In genomic region chr11:116397517-116398347, GRCm38 (mm10) we compare ENCODE assay signal across 22 mouse cellular contexts. TPM values are rescaled to one million over a fixed set of nuclear protein-coding genes. Genes with fewer than 3 reads are reported as not detected.
DNase-seq lines count a peak whose midpoint lies in the region; ATAC-seq and TF ChIP-seq lines count a peak whose summit lies in the region.
"Had no signal": no experiment of that assay in that cellular context is flagged by ENCODE, and none has a peak within 500 bp of the region (broad histone marks: within the 10 kb centered on the region; RNA-seq: fewer than 3 reads in every experiment).

No protein-coding gene starts in this region.

- TF ChIP-seq CTCF in CH12.LX (conservative IDR thresholded peaks at IDR 0.05 in 1 of 2, IDR thresholded peaks at IDR 0.05 in 1 of 2; ENCODE audit: low read depth in 2 of 2, low read length in 2 of 2) = no peak
- TF ChIP-seq CTCF in bone marrow, adult 2 months (IDR thresholded peaks at IDR 0.05; ENCODE audit: control insufficient read depth, insufficient read depth, low read length) = no peak

- TF ChIP-seq POLR2A in CH12.LX (IDR thresholded peaks at IDR 0.05; ENCODE audit: low read depth, low read length) = no peak
- no peak for TF ChIP-seq POLR2A in bone marrow, adult 2 months (IDR thresholded peaks at IDR 0.05; ENCODE audit: borderline replicate concordance, control insufficient read depth, low read depth, low read length)

- H3K4me1 ChIP-seq in limb, embryonic 12.5 days (replicated peaks) = no peaks in the 10 kb centered on the region
- H3K4me1 ChIP-seq in limb, embryonic 10.5 days = peaks cover 4% of the 10 kb centered on the region; the same call in 1 of the 2 replicates
- peaks cover 32 to 60% of the 10 kb centered on the region in 2 experiments for H3K4me1 ChIP-seq in CH12.LX (ENCODE audit: control insufficient read depth in 1 of 2, insufficient read depth in 2 of 2)
- peaks cover 2% of the 10 kb centered on the region; the same call in 1 of the 2 replicates for H3K4me1 ChIP-seq in bone marrow, adult 2 months (ENCODE audit: control insufficient read depth, insufficient read depth, low read length)
- no peaks in the 10 kb centered on the region; the same call in 1 of the 2 replicates for H3K4me1 ChIP-seq in stomach, embryonic 14.5 days (ENCODE audit: control insufficient read depth, insufficient read depth, low read length)
- H3K4me1 ChIP-seq in forebrain, embryonic 14.5 days (ENCODE audit: control insufficient read depth, insufficient read depth, low read length) = no peaks in the 10 kb centered on the region
- H3K4me1 ChIP-seq: forebrain, embryonic 10.5 days had no signal

- no peak overlapping the region for H3K9ac ChIP-seq in limb, embryonic 12.5 days (replicated peaks)
- H3K9ac ChIP-seq in CH12.LX (ENCODE audit: insufficient read depth, low read depth) = peak overlapping the region; percentile 57
- no peak overlapping the region for H3K9ac ChIP-seq in stomach, embryonic 14.5 days (replicated peaks; ENCODE audit: low read depth, low read length)
- H3K9ac ChIP-seq in forebrain, embryonic 14.5 days (ENCODE audit: low read length) = no peak overlapping the region; the same call in 1 of the 2 replicates
- H3K9ac ChIP-seq: forebrain, postnatal 0 days; liver, postnatal 0 days had no signal

- dilution Hi-C loops in CH12.LX (cut with MboI; ENCODE audit: extremely low pct_ligation_motif_present, extremely low pct_unique_long_range_greater_than_20kb, low sequenced_read_pairs) = no loop called here

- no peak for DNase-seq in limb, embryonic 10.5 days (ENCODE audit: low spot score)
- peak; percentile 90 for DNase-seq in CH12.LX (ENCODE audit: extremely low read depth)
- DNase-seq in urinary bladder, adult 18-20 months (ENCODE audit: low spot score in 2 of 2) = no peak
- DNase-seq in forebrain, embryonic 14.5 days (ENCODE audit: low spot score) = no peak
- DNase-seq: adrenal gland, postnatal 25 days; cerebellum, adult 11 months; cerebellum, adult 9-11 months; forebrain, postnatal 0 days; gastrocnemius, postnatal 14 days; heart, adult 2 months; kidney, adult 2 months; kidney, postnatal 25 days; liver, postnatal 0 days; right cerebral cortex, adult 18-20 months had no signal

- ATAC-seq in limb, embryonic 12.5 days (ENCODE audit: insufficient number of reproducible peaks, insufficient read depth, low FRiP score, low TSS enrichment, low read depth) = no peak
- ATAC-seq in stomach, embryonic 14.5 days (ENCODE audit: insufficient number of reproducible peaks, insufficient read depth, low FRiP score, low read depth) = no peak
- ATAC-seq in forebrain, embryonic 14.5 days = no peak
- ATAC-seq: forebrain, postnatal 0 days; hindbrain, embryonic 16.5 days; liver, postnatal 0 days had no signal

- H3K36me3 ChIP-seq in limb, embryonic 12.5 days = peaks cover 17% of the 10 kb centered on the region
- peaks cover 24% of the 10 kb centered on the region for H3K36me3 ChIP-seq in limb, embryonic 10.5 days
- H3K36me3 ChIP-seq in CH12.LX (replicated peaks in 1 of 2; ENCODE audit: control insufficient read depth in 1 of 2, insufficient read depth in 1 of 2, low read length in 1 of 2) = peaks cover 23 to 29% of the 10 kb centered on the region in 2 experiments
- no peaks in the 10 kb centered on the region for H3K36me3 ChIP-seq in stomach, embryonic 14.5 days (ENCODE audit: control insufficient read depth, insufficient read depth, low read length)
- peaks cover 10% of the 10 kb centered on the region; the same call in 1 of the 2 replicates for H3K36me3 ChIP-seq in forebrain, embryonic 14.5 days (ENCODE audit: control insufficient read depth, insufficient read depth, low read length)

- H3K4me2 ChIP-seq in limb, embryonic 12.5 days = no peak overlapping the region
- peak overlapping the region; percentile 71 for H3K4me2 ChIP-seq in CH12.LX (ENCODE audit: insufficient read depth, low read depth, poor library complexity, severe bottlenecking)
- no peak overlapping the region for H3K4me2 ChIP-seq in stomach, embryonic 14.5 days (replicated peaks; ENCODE audit: low read depth, low read length)
- no peak overlapping the region for H3K4me2 ChIP-seq in forebrain, embryonic 14.5 days (ENCODE audit: low read length)
- H3K4me2 ChIP-seq: liver, embryonic 11.5 days had no signal

- peak overlapping the region; percentile 41; the same call in 1 of the 2 replicates for H3K27ac ChIP-seq in limb, embryonic 12.5 days
- no peak overlapping the region for H3K27ac ChIP-seq in limb, embryonic 10.5 days
- H3K27ac ChIP-seq in CH12.LX (ENCODE audit: insufficient read depth, low read depth) = peak overlapping the region; percentile 100
- 0 out of 2 replicates have a peak overlapping the region, but pooled peaks have one; percentile 14 for H3K27ac ChIP-seq in bone marrow, adult 2 months (ENCODE audit: control insufficient read depth, insufficient read depth, low read depth, low read length, poor library complexity)
- peak overlapping the region; percentile 39; the same call in 1 of the 2 replicates for H3K27ac ChIP-seq in stomach, embryonic 14.5 days (ENCODE audit: low read length)
- no peak overlapping the region for H3K27ac ChIP-seq in forebrain, embryonic 14.5 days (ENCODE audit: low read depth, low read length)
- H3K27ac ChIP-seq: forebrain, embryonic 10.5 days; heart, adult 2 months; layer of hippocampus, adult 2 months; macrophage had no signal

- in situ Hi-C loops in CH12.LX (cut with MboI; ENCODE audit: low pct_ligation_motif_present, low pct_unique_long_range_greater_than_20kb, low sequenced_read_pairs) = no loop called here

- TF ChIP-seq RAD21 in CH12.LX (IDR thresholded peaks at IDR 0.05; ENCODE audit: low read depth, low read length) = no peak; the same call in none of the 2 replicates

- H3K9me3 ChIP-seq in limb, embryonic 12.5 days = no peaks in the 10 kb centered on the region
- H3K9me3 ChIP-seq in limb, embryonic 10.5 days (replicated peaks) = no peaks in the 10 kb centered on the region
- peaks cover 6% of the 10 kb centered on the region for H3K9me3 ChIP-seq in CH12.LX (replicated peaks; ENCODE audit: low read length)
- H3K9me3 ChIP-seq in stomach, embryonic 14.5 days (ENCODE audit: control insufficient read depth, low read depth, low read length) = no peaks in the 10 kb centered on the region
- H3K9me3 ChIP-seq in forebrain, embryonic 14.5 days (replicated peaks; ENCODE audit: control insufficient read depth, low read length) = no peaks in the 10 kb centered on the region
- H3K9me3 ChIP-seq: forebrain, embryonic 10.5 days had no signal

- peak; percentile 94 for TF ChIP-seq EP300 in CH12.LX (IDR thresholded peaks at IDR 0.05; ENCODE audit: low read length)

- 76% methylated on average over 8 of the region's 8 CpGs for WGBS in limb, embryonic 12.5 days
- WGBS in limb, embryonic 10.5 days = 85% methylated on average over 8 of the region's 8 CpGs
- 32% methylated on average over 8 of the region's 8 CpGs for WGBS in bone marrow, adult 2 months
- WGBS in stomach, embryonic 14.5 days = 53% methylated on average over 8 of the region's 8 CpGs
- 86% methylated on average over 8 of the region's 8 CpGs for WGBS in forebrain, embryonic 14.5 days

- H3K4me3 ChIP-seq in limb, embryonic 12.5 days (replicated peaks) = no peak overlapping the region
- no peak overlapping the region for H3K4me3 ChIP-seq in limb, embryonic 10.5 days
- peak overlapping the region in 2 of 3 experiments; percentile 18 to 38 for H3K4me3 ChIP-seq in CH12.LX (replicated peaks in 1 of 3; ENCODE audit: low read depth in 2 of 3, low read length in 2 of 3, poor library complexity in 1 of 3)
- no peak overlapping the region for H3K4me3 ChIP-seq in bone marrow, adult 2 months (replicated peaks; ENCODE audit: control insufficient read depth, low read depth, low read length)
- no peak overlapping the region for H3K4me3 ChIP-seq in stomach, embryonic 14.5 days (ENCODE audit: low read depth, low read length)
- no peak overlapping the region for H3K4me3 ChIP-seq in forebrain, embryonic 14.5 days (ENCODE audit: low read depth, low read length)
- H3K4me3 ChIP-seq: forebrain, embryonic 10.5 days; heart, adult 2 months; layer of hippocampus, adult 2 months had no signal

- no peaks in the 10 kb centered on the region for H3K27me3 ChIP-seq in limb, embryonic 12.5 days
- no peaks in the 10 kb centered on the region for H3K27me3 ChIP-seq in limb, embryonic 10.5 days (ENCODE audit: low read depth, poor library complexity, severe bottlenecking)
- no peaks in the 10 kb centered on the region for H3K27me3 ChIP-seq in CH12.LX (replicated peaks)
- no peaks in the 10 kb centered on the region for H3K27me3 ChIP-seq in stomach, embryonic 14.5 days (ENCODE audit: control insufficient read depth, insufficient read depth, low read length)
- H3K27me3 ChIP-seq in forebrain, embryonic 14.5 days (replicated peaks; ENCODE audit: control insufficient read depth, insufficient read depth, low read length) = no peaks in the 10 kb centered on the region

- H3K79me2 ChIP-seq in CH12.LX (replicated peaks; ENCODE audit: control insufficient read depth, extremely low read depth, insufficient read depth, poor library complexity, severe bottlenecking) = peaks cover 10% of the 10 kb centered on the region

TF ChIP-seq in CH12.LX, 34 proteins besides CTCF, POLR2A, EP300 and RAD21 (continues in another document):
- TF ChIP-seq ZNF384 (IDR thresholded peaks at IDR 0.05; ENCODE audit: low read depth, low read length) (0 out of 2 replicates have a peak, but pooled peaks have one; percentile 26), GABPA (IDR thresholded peaks at IDR 0.05; ENCODE audit: insufficient replicate concordance, low read depth, low read length) (no peak)

RNA-seq across cellular contexts. Expression of gene Rnf157, which starts 15.1 kb away (rescaled TPM):
- 25.2 and 26.7 TPM in 2 replicates for polyA plus RNA-seq in limb, embryonic 12.5 days (2016; fragmentation: Nextera tagmentation; extraction: Ambion mirVana)
- 11.1 and 18.3 TPM in 2 replicates for polyA plus RNA-seq in limb, embryonic 10.5 days (2016; fragmentation: Nextera tagmentation; extraction: Ambion mirVana)
- total RNA-seq in CH12.LX (2012; rRNA removed) (17.2 and 39.3 TPM in 2 replicates), CH12.LX (2014; rRNA removed) (7.2 and 8.7 TPM in 2 replicates)
- 8.7 and 10.9 TPM in 2 replicates for polyA plus RNA-seq in CH12.LX (2012; ENCODE audit: insufficient read length, low read depth)
- polyA plus RNA-seq in bone marrow, adult 2 months (2011; ENCODE audit: insufficient read depth, insufficient read length, low replicate concordance, missing spikeins) = 14.2 and 14.5 TPM in 2 replicates
- 9.8 and 12.8 TPM in 2 replicates for polyA plus RNA-seq in stomach, embryonic 14.5 days (2014; fragmentation: Nextera tagmentation; extraction: Ambion mirVana)
- polyA plus RNA-seq in forebrain, embryonic 14.5 days (2014; fragmentation: Nextera tagmentation; extraction: Ambion mirVana) = 16.3 and 21.5 TPM in 2 replicates

RNA-seq across cellular contexts. Expression of gene Ubald2, which starts 36.2 kb away (rescaled TPM):
- 36.6 and 48.4 TPM in 2 replicates for polyA plus RNA-seq in limb, embryonic 12.5 days (2016; fragmentation: Nextera tagmentation; extraction: Ambion mirVana)
- polyA plus RNA-seq in limb, embryonic 10.5 days (2016; fragmentation: Nextera tagmentation; extraction: Ambion mirVana) = 44.1 and 51.8 TPM in 2 replicates
- total RNA-seq in CH12.LX (2012; rRNA removed) (321 and 436 TPM in 2 replicates), CH12.LX (2014; rRNA removed) (291 and 336 TPM in 2 replicates)
- polyA plus RNA-seq in CH12.LX (2012; ENCODE audit: insufficient read length, low read depth) = 222 and 228 TPM in 2 replicates
- 157 and 172 TPM in 2 replicates for polyA plus RNA-seq in bone marrow, adult 2 months (2011; ENCODE audit: insufficient read depth, insufficient read length, low replicate concordance, missing spikeins)
- 56.1 and 60.7 TPM in 2 replicates for polyA plus RNA-seq in stomach, embryonic 14.5 days (2014; fragmentation: Nextera tagmentation; extraction: Ambion mirVana)
- polyA plus RNA-seq in forebrain, embryonic 14.5 days (2014; fragmentation: Nextera tagmentation; extraction: Ambion mirVana) = 95.5 and 100 TPM in 2 replicates

Comparison
In these comparisons a context has a peak if more than half of its experiments do, and no peak if none do; other contexts are left out.
1. H3K27ac ChIP-seq: peak in limb, embryonic 12.5 days (single experiment), CH12.LX (single experiment), bone marrow, adult 2 months (single experiment) and stomach, embryonic 14.5 days (single experiment); none in limb, embryonic 10.5 days (single experiment) and forebrain, embryonic 14.5 days (single experiment).
2. H3K4me3 ChIP-seq: peak in CH12.LX (2 of 3); none in limb, embryonic 12.5 days (single experiment), limb, embryonic 10.5 days (single experiment), bone marrow, adult 2 months (single experiment), stomach, embryonic 14.5 days (single experiment) and forebrain, embryonic 14.5 days (single experiment).